Mouse (Mus musculus) stomach, postnatal 0 days (tissue): ENCODE results near the gene Fars2.

Experiments used
- CTCF ChIP-seq: IDR thresholded peaks from 2 replicates; pipeline ENCODE4 v1.5.1; 2016; ENCODE audit warnings: antibody characterized with exemption, low read depth, mild to moderate bottlenecking, moderate library complexity
- EP300 ChIP-seq: optimal IDR thresholded peaks from 2 replicates; pipeline ENCODE3; 2016; ENCODE audit warnings: antibody characterized with exemption

DNA sequence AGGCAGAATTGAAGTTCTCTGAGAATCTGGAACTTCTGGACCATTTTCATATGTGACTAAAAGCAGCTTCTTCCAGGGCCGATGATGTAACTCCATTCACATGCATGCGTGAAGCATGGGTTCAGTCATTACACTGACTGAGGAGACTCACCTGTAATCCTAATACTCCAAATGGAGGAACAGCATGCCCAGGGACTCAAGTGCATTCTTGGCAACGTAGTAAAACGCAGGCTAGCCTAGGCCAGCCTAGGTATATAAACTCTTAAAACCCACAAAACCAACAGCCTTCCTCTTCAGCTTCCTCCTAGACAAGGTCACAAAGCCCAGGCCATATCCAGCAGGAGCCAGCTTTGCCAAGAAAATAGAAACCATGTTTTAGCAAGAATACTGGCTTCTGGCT lies 57.6 kb downstream of the Fars2 start:
- TF ChIP-seq CTCF: no peak
- no peak for TF ChIP-seq EP300
